Mouse (Mus musculus) monocyte, adult 5-6 weeks (primary cell): ENCODE results near the gene Fhad1. TPM values are rescaled to one million over a fixed set of nuclear protein-coding genes. Genes with fewer than 3 reads are reported as not detected.
A peak's percentile ranks its signal among the peaks of the same experiment; 100 is the strongest.

Experiments used
- ATAC-seq: fragments of 153-309, 156-312 bp; replicated peaks from 2 replicates; pipeline ENCODE4 v1.8.0; 2017; ENCODE audit warnings: mild to moderate bottlenecking; ENCODE audit not compliant: low TSS enrichment, insufficient number of reproducible peaks, severe bottlenecking, poor library complexity, low FRiP score
- total RNA-seq: library from RNA; stranded (forward); fragments of 200-1000, 200-491, 200-594 nt; gene quantifications from 3 replicates; pipeline ENCODE4 v1.2.3, GENCODE M21; 2017

Fhad1 gene
- total RNA-seq, 1 experiment from 2014 or later, result 0.38 TPM

DNA sequence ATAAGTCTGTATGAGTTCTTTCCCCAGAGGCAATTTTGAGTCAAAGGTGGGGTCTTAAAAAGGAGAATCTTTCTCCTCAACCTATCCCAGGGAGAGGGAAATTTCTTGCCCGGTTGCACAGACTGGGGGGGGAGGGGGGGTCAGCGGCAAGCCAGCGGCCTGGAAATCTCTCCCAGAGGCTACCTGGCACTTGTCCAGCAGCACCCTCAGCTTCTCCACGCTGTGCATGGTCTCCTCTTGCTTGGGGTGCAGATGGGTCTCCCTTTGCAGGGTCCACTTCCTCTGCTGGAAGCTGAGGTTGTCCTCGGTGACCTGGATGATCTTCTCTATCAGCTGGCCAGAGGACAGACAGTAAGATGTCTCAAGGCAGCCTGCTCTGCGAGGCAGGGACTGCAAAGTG lies 61.0 kb downstream of the Fhad1 start:
- ATAC-seq, result no peak

DNA sequence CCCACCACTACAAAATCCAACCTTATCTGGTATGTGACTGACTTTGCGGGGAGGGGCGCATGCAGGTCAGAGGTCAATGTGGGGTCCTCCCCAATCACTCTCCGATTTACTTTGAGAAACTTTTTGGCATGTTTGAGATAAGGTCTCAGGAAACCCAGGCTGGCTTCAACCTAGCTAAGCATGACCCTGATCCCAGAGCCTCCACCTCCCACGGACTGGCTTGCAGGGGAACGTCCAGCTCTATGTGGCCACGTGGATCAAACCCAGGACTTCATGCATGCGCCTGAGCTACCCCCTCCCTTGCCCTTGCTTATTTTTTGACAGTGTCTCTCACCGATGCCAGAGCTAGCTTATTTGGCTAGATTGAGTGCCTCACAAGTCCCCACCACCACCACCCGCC lies 61.6 kb downstream of the Fhad1 start:
- ATAC-seq, result no peak

DNA sequence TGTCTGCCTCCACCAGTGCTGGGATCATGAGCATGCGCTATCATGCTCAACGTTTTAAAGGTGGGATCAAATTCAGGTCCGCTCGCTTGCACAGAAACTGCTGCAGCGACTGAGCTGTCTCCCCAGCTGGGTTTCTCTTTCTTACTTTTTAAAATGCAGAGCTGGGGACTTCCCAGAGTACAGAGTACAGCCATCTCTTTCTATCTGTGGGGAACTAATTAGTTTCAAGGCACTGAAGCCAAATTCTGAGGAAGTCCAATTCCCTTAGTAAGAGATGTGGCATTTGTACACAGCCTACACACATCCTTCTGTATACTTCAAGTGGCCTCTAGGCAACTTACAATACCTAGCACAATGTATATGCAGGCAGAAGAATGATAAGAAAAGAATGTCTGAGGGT lies 62.1 kb downstream of the Fhad1 start:
- peak; percentile 55 for ATAC-seq

DNA sequence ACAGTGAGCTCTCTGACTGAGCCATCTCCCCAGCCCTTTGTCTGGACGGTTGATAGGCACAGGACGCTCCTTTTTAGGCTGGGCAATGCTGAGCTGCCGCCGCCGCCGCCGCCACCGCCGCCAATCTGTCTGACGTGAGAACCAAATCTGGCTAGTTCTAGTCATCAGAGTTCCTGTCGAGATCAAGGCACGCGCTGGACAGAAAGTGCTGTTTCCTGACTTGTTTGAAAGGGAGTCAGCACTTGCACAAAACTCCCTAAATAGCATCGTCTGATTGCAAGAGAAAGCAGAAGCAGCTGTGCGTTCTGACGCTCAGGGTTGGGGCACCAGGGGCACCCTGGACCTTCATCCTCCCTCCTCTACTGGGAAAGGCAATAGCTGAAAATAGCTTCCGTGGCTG lies 62.8 kb downstream of the Fhad1 start:
- ATAC-seq, result peak; percentile 86

DNA sequence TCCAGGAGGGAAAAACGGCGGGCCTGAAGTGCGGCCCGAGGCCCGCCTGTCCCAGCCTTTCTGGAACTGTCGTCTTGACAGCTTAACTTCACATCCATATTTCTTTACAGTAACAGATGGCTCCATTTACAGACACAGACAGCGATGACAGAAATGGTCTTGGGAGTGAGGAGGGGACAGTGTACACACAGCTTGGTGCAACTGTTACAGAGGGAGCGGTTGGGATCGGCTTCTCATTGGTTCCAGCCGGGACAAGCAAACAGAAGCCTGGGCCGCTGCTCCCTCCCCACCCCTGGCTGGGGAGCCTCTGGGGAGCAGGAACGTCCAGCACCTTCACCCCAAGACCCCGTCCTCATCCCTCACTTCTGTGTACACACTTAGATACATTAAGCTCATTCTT lies 65.4 kb downstream of the Fhad1 start:
- ATAC-seq, result no peak

DNA sequence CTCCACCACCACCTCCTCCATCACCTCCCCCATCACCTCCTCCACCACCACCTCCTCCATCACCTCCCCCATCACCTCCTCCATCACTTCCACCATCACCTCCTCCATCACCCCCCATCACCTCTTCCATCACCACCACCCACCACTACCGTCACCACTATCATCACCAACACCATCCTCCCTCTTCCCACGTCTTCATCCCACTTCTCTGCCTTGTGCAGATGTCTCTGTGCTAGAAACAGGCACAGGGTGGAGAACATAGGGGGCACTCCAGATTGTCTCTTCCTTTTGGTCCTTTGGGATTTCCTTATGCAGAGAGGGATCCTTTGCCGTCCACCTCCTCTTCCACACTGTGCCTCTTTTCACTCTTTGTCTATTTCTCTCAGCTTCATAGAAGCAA lies 66.1 kb downstream of the Fhad1 start:
- ATAC-seq, result no peak

DNA sequence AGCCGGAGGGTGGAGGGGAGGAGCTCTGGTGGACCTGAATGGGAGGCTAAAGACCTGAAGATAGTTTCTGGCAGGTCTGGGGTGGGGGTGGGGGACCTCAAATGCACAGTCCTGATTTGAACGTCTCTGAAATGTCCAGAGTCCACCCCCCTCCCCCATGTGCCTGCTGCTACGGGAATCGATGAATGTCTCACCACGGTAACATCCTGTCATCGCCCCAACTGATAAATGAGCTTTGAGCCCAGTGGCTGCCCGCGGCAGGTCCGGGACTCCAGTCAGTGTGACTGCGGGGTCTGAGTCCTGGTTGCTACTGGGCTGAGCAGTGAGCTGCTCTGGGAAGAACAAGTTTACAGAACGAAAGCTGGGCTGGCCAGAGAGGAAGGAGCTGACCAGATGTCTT lies 72.5 kb downstream of the Fhad1 start:
- ATAC-seq, result no peak

DNA sequence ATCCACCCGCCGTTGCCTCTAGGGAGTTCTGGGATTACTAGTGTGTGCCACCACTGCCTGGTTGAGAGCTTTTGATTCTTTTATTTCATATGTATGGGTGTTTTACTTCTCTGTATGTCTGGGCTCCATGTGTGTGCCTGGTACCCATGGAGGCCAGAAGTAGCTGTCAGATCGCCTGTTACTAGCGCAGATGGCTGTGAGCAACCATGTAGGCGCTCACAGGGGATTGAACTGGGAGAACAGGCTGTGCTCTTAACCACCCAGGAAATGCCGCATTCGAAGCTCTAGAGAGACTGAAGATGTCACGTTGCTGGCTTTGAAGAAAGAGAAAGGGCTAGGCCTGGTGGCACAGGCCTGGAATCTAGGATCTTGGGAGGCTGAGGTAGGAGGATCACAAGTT lies 73.6 kb downstream of the Fhad1 start:
- no peak for ATAC-seq

DNA sequence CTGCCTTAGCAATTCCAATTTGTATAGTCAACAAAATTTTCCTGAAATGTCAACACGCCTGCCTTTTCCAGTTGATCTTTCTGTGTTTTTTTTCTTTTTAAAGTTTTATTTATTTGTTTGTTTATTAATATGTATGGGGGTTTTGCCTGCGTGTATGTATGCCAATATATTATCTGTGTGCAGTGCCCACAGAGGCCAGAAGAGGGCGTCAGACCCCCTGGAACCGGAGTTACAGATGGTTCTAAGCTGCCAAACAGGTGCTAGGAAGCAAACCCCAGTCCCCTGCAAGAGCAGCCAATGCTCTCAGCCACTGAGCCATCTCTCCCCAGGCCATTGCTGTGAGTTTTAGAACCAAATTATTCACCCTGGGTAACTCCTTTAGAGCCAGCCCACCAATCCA lies 76.3 kb downstream of the Fhad1 start:
- no peak for ATAC-seq

DNA sequence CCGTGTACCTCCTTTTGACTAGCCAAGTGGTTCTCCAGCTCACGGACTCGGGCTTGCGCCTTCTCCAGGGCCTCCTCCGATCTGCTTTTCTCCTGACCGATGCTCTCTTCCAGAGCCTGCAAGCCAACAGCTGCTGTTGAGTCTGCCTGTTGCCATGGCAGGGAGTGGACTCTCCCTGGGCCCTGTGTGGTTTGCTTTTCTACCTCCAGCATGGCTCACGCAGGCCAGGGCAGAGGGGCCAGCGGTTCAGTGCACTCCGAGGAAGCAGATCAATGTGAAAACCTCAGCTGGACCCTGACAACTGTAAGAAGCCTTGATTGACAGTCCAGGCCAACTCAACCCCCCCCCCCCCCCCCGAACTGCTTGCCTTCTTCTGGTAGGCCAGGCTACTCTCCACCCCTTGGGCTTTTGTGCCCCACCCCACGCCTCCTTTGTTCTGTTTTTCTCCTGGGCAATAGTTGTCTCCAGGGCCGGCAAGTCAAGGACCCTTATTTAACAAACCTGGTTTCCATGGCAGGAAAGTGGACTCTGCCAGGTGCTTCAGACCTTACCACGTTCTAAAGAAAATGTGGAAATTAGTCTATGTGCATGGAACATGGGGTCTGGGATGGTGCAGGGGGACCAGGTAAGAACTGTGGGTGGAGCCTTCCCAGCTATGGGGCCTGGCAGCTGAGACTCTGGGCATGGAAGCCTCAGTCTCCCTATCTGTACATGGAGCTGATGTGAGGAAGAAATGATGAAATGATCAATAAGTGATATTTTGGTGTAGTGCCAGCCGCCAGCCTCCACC lies 81.9 kb downstream of the Fhad1 start:
- ATAC-seq, result no peak

DNA sequence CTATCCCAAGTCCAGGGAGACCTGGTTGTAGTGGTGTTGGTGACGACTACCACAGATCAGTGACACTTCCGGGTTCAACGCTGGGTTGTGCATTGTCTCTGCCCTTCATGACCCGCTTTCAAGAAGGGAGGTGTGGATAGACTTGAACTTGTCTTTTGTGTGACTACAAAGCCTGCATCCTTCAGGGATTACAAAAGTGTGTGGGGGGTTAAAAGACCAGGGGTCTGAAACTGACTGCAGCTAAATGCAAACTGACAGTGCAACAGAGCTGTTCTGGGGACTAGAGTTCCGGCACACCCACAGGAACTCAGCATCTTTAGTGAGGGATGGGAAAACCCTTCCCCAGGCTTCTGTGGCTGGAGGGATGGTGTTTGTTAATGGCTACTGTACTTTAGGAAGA lies 83.4 kb downstream of the Fhad1 start:
- ATAC-seq, result no peak

DNA sequence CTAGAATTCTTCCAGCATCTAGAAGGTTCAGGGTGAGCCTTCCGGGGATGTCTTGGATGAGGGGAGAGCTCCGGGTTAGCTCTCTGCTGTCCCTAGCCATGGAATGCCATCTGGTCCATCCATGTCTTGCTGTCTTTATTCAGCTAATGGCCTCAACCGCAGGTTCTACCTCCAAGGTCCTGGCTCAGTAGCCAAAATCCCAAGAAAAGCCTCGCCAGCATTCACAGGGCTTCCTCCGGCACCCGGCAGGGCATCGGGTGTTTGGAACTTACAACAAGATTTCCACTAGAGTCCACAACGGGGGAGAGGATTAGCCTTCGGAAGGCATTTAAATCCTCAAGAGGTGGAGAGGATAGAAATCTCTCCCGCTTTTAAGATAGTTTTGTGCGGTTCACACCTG lies 84.9 kb downstream of the Fhad1 start:
- no peak for ATAC-seq

DNA sequence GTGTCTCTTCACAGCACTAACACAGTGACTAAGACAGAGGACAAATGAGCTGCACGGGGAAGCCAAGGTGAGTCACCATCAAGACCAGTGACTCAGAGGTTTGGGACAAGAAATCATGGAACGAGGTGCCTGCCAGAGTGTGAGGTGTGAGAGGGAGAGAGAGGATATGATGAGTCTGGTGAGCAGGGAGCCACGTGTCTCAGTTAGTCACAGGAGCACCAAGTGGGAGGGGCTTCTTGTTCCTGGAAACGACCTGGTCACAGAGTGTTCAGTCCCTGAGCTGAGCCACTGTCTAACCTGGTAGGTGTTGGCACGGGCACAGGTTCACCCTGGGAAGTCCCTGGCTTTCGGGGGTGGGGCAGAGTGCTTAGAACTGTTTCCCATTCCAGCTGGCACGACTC lies 86.0 kb downstream of the Fhad1 start:
- no peak for ATAC-seq

DNA sequence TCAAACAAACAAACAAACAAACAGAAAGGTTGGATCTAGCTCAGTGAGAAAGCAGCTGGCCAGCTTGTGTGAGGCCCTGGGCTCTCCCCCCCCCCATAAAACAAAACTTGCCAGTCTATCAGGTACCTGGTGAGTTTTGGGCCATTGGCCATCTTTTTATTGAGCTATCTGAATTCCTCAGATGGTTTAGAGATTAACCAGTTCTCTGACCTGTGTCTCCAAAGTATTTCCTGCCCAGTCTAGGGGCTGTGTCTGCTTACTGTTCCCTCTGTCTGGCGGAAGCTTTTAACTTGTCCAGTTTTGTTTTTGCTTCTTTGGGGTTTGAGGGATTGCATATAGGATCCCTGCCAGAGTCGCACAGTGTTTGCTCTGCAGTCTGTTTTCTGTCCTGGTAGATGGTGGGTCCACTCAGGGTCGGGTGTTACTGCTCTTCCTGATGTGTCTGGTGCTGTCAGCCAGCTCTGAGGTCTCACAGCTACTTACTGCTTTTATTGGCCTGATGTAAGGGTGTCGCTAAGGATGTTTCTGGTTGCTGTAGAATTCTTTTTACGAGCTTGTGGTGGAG lies 89.0 kb downstream of the Fhad1 start:
- no peak for ATAC-seq

DNA sequence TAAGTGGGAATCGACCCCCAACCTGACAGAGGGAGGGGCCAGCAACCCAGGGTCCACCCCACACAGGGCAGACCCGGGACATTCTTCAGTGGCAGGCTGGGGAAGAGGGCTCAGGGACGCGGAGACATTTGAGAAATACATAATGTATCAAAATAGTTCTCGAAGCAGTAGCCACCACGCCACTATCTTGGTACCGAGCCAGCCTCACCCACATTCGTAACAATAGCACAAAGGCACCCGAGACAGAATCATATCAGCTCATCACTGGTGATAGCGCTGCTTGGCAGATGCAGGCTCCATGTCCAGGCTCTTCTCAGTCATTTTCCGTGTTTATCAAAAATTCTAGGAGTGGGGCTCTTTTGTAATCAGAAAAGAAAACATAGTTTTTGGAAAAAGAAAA lies 90.9 kb downstream of the Fhad1 start:
- no peak for ATAC-seq

DNA sequence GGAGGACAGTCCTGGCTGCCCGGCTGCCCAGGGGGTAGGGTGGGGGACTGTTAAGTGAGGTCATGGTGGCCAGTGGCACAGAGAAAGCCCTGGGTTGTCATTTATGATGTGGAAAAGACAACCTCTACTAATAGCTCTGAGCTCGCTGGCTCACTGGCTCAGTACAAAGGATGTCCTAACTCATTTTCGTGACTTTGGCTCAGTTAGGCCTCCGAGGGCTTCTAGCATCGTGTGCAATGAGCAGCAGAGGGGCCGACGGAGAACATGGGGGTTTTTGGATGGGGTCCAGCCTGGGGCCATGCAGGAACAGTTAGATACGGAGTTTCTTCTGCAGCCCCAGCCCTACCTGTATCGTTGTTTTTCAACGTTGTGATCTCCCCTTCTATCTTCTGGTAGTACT lies 94.5 kb downstream of the Fhad1 start:
- ATAC-seq, result no peak

DNA sequence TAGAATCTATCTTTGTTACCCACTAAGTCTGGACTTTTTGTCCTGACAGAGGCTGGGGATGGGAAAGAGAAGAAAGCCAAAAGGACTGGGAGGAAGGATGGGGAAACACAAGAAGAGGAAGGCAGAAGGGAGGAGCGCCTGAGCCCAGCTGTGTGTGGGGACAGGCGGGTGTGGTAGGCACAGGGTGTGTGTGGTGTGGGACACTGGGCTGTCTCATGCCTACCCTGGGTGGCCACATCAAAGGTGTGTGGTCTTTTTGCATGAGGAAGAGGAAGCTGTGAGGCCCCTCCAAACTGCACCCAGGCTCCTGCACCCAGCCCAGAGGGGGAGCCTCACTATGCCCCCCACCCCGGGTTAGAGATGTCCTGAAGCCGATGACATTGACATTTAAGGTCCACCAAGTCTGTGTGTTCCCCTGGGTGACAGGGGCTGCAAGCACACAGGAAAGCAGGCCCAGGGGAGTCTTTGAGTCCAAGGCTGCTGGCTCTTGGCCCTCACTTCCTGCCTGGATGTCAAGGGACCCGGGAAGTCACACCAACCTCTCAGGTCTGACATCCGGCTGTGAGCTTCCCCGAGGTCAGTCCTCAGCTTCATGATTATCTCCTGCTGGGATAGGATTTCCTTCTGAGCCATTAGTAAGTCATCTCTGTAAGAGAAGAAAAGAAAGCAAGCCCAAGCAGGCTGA lies 97.0 kb downstream of the Fhad1 start:
- ATAC-seq, result peak; percentile 59

DNA sequence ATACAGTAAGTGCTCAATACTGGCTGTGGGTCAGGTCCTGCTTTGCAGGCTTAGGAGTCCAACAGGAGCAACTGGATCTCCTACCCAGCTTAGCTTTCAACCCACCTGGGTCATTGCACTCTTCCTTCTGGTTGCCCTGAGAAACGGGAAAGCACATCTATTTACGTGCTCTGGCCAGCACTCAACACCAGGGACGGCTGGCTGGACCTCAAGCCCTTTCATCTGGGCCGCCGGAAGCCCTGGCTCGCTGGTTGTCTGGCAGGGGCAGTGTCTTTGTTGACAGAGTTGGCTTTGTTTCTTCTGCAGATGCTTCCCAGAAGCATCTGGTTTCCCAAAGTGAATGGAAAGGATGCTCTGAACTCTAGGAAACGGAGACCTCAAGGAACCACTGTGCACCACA lies 100.8 kb downstream of the Fhad1 start:
- ATAC-seq, result no peak

DNA sequence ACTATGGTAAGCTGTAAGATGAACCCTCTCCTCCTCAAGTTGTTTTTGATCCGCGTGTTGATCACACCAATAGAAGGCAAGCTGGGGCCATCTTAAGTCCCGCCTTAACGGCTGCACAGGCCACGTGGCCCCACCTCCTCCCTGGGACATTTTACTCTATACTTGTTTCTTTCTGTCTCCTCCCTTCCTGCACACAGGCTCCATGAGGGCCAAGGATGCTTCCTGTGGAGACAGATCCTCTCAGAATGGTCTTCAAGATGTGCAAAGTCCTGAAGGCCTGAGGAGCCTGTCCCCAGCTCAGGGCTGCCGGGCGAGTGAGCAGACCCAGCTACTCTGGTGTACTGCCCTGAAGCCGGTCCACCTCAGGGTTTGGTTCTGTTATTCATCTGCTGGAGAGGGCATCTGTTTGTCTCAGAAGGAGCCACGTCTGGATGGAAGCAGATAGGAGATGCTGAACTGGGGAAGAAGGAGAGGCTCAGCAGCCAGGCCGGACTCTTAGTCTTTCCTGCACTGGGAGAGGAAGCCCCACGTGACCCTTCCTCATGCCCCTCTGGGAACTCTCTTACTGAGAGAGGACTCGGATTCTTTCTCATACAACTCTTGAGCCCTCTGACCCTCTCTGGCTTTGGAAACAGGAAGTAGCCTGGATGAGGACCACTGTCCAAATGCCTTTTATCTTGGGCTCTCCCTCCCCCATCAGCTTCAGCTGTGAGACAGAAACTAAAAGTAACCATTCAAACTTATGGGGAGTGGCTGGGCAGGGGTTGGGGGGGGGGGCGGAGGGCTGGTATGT lies 101.5 kb downstream of the Fhad1 start:
- no peak for ATAC-seq
